Mouse (Mus musculus) retina, postnatal 1 day (tissue): ENCODE results near the gene Mt1.

Experiments
- DNase-seq: peaks from one replicate; pipeline ENCODE4 v3.0.0-alpha.2; 2012

The Mt1 gene

DNA sequence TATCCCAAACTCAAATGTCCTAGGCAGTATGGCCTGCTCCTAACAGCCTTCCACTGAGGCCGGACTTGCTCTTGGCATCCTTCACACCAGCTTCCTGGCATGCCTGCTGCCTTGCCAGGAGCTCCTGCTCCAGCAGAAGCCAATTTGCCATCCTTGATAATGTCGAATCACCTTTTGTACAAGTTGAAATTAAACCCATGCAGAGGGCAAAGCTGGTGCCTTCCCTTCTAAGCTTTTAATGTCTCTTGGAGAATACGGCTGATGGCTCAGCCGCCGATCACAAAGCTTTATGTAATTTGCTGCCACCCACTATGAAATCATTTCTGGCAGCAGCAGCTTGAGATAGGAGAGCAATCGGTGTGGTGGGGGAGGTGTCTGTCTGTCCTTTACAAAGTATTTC is 30.8 kb downstream of the Mt1 start:
- DNase-seq: no peak

DNA sequence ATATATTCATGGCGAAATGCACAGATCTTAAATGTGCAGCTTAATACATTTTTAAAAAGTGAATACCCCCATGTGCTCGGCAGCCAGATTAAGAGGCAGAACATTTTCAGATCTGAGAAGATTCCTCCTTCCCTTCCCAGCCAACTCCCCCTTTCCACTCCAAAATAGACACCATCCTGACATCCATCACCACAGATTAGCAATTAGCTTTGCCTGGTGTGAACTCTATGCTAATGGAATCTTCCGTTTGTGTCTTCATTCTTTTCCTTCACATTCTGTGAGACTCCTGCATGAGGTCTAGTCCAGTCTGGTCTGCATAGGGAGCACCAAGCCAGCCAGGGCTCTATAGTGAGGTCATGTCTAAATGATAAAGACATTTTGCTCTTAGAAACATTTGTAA is 31.3 kb downstream of the Mt1 start:
- no peak for DNase-seq

DNA sequence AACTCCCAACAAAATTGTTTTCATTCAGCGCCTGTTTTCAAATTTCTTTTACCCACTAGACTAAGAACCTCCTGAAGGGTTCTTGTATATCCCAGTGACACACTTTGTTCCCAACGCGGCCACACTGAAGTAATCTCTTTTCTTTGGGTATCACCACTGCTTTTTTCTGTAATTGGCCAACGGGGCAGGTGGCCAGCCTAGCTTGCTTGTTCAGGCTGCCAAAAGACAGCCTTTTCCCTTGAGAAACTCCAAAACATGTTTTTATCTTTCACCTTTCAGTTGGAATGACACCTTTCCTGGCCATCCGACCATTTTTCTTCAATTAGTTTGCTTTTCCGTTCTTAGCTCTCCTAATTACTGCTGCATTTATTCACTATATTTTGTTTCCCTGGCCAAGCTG is 34.9 kb downstream of the Mt1 start:
- no peak for DNase-seq

DNA sequence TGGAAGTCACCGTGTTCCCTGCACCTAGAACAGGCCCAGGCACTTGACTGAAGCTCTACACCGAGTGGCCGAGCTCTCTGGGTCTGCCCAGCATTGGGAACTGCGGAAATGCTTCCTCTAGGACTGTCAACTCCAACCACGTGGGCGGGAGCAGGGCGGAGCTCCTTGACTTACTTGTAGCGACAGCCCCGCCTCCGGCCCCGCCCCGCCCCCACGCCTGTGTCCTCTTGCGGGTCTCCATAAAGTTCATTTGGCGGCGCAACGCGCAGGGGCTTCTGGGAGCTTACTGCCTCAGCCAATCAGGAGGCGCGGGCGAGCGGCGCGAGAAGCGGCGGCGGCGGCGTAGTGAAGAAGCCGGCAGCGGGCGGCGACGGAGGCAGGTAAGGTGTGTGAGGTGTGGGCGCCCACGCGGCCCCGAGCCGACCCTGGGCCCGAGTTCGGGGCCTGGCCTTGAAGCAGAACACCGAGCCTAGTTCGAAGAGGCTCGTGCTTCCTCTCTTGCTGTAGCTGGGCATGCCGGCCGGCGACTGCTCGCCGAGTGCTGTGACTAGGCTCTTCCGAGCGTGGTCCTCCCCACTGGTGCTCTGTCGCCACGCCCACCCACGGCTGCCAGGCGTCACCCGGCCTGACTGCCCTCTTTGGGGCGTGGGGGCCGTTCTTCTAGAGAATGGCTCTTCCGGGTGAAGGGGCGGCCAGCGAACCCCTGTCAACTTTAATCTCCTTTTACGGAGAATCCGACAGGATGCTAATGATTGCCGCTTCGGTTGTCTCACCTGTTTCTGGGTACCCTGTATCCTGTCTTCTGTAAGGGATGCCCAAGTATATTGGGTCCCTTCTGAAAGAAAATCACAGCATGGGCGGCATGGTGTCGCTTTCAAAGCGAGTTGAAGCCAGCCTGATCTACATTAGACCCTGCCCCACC is 35.6 kb downstream of the Mt1 start, which contains the start of gene Nup93:
Gene Nup93, plus strand, starts transcription at position 313 of the 922 bp plus-strand sequence.
- DNase-seq: peak; percentile 99

DNA sequence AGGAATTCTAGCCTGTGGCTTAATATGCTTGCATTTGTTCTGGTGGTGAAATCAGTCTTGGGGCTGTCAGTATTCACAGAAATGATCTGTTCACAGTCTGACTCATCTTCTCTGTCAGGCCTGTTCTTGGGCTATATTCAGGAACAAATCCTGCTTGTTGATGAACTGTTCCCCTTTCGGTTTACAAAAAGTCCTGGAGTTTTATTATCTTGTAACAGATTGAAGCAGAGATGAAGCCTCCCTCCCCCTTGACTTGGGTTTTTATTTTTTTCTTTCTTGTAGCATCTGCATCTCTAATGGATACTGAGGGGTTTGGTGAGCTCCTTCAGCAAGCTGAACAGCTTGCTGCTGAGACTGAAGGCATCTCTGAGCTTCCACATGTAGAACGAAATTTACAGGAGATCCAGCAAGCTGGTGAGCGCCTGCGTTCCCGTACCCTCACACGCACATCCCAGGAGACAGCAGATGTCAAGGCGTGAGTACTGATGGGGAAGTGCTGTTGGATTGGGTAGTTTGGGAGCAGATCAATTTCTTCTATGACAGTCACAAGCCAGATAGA is 48.6 kb downstream of the Mt1 start:
- DNase-seq: no peak
